Mouse (Mus musculus) adrenal gland, postnatal 36 days (tissue): ENCODE data around the gene Creb1. TPM values are rescaled to one million over a fixed set of nuclear protein-coding genes. Genes with fewer than 3 reads are reported as not detected.
A peak's percentile ranks its signal among the peaks of the same experiment; 100 is the strongest.

Source experiments
- DNase-seq, 2 experiments: peaks; one replicate each; pipeline ENCODE4 v3.0.0; 2021; ENCODE audit warnings: mixed read lengths in 1 of 2
- total RNA-seq, 2 experiments: library from RNA; stranded (reverse); gene quantifications; 2 replicates each; pipeline ENCODE4 v1.2.3; 2021

The Creb1 gene
- total RNA-seq, 2 experiments from 2014 or later, result 44.7 to 46.0 TPM

DNA sequence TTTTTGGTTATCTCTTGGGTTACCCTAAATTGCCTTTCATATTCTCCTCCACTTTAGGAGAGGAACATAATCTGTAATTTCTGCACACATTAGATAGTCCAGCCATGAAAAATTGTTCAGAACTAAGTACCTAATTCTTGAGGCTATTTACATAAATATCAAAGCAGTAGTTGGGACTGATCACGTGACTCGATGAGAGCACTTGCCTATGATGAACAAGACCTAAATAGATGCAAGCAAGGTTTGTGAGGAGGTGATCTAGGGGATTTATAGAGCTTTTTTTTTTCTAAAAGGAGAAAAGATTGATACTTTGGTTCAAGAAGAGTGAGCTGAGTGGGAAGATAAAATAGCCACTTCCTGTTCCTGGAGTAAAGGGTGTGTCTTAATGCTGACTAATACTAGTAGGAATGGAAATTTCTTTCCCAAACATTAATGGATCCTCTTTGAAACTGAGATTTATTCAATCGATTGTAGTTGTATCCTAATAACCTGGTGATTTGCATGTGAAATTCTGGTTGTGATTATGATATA lies 6.5 kb downstream of the Creb1 start:
- no peak for DNase-seq

- no peak for DNase-seq
Measured at GRCm38 (mm10) chr1:64543750-64544149, 11.3 kb downstream of the Creb1 start.

DNA sequence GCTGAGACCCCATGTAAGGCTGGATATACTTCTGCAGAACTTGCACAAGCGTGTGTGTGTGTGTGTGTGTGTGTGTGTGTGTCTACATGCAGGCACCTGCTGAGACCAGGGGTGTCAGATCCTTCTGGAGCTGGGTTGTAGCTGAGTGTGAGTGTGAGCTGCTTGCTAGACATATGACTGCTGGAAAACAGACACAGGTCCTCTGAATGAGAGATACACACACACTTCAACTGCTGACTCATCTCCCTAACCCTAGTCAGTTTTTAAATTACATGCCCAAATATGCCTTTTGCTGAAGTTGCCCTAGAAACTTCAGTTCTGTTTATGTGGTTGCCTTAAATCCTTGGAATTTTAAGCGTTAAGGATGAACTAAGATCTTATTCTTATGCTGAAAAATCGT lies 13.6 kb downstream of the Creb1 start:
- DNase-seq, result peak in 1 of 2 experiments; percentile 5

DNA sequence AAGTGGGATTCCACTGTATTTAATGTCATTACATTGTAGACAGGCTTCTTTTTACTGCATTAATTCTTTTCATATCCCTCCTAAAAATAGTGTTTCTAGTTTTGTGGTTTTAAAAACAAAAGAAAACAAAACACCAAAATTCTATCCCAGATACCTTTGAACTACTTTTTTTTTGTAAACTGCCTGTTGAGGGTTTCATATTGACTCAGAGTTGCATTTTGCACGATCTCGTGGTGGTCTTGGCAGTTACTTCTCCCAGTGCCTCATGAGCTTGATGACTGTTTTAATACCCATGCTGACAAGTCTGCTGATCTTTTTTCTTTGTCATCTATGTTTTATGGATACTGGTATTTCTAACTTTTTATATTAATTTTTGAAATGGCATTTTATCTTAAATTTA lies 16.9 kb downstream of the Creb1 start:
- DNase-seq, result no peak

GRCm38 (mm10) chr1:64551908-64552307 lies 19.5 kb downstream of the Creb1 start:
- peak in 1 of 2 experiments; percentile 15 for DNase-seq

DNA sequence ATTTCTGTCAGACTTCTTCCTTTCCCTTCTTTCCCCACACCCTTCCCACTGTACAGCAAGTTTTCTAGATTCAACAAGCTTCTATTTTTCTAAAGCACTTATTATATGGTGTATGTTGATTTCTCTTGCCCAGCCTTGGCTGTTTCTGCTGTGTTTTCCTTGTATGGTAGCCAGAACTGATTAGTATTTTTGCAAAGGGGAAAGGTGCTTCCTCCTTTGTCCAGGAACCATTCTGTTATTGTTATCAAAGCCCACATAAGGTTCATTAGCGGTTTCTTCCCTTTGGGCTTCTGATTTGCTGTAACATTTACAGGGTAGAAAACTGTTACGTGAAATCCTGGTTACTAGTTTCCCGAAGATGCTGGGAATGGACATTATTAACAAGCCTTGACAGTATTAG lies 27.7 kb downstream of the Creb1 start:
- no peak for DNase-seq

GRCm38 (mm10) chr1:64568206-64568605 lies 35.8 kb downstream of the Creb1 start:
- no peak for DNase-seq

GRCm38 (mm10) chr1:64576022-64576421 lies 43.6 kb downstream of the Creb1 start:
- no peak for DNase-seq

DNA sequence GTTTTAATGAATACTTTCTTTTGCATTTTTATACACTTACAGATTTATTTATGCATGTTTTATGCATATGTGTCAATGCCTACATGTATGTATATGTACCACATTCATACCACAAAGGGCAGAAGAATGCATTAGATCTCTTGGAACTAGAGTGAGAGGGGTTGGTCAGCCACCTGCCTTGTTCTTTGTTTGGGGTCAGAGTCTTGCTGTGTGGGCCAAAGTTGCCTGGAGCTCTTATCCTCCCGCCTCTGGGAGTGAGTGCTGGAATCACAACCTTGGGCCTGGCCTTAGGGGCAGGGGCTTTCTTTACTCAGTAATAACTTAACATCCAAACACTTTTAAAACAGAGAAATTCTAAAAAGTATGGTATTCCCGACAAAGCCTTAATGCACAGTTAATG lies 44.3 kb downstream of the Creb1 start:
- no peak for DNase-seq

GRCm38 (mm10) chr1:64577911-64578310 lies 45.5 kb downstream of the Creb1 start:
- peak in 1 of 2 experiments; percentile 4 for DNase-seq

DNA sequence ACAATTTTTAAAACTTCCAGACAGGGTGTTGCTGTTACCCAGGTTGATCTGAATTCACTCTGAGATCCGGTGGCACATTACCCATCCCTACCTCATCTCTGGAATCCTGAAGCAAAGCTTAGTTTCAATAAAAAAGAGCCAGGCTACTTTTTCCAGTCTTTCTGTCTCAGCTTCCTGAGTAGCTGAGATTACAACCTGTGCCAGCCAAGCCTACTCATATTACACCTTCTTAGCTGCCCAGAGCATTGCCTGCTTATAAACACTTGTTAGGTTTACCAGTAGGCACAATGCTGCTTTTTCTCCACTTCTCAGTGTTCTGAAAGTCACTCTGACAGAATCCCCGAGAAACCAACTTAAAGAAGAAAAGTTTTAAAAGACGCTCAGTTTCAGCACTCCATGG lies 46.4 kb downstream of the Creb1 start:
- no peak for DNase-seq

GRCm38 (mm10) chr1:64598926-64599325 lies 66.5 kb downstream of the Creb1 start:
- no peak for DNase-seq

- DNase-seq, result no peak
Measured at GRCm38 (mm10) chr1:64600413-64601077, 68.1 kb downstream of the Creb1 start.

- no peak for DNase-seq
Measured at GRCm38 (mm10) chr1:64601242-64601842, 68.9 kb downstream of the Creb1 start.

DNA sequence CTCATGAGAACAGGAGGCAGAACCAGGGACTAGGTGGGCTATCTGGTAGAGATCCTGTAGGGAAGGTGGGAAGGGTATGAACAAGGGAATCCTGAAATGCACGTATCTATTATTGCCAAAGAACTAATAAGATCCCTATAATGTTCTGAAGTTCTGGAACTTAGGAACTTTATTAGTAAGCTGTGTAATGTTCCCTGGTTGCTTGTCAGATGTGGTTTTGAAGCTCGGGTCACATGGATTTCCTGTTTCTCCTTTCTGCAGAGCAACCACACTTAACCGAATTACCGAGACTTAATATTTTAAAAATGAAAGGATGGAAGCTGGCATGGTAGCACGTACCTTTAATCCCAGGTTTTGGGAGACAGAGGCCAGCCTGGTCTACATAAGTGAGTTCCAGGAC lies 70.9 kb downstream of the Creb1 start:
- no peak for DNase-seq

DNA sequence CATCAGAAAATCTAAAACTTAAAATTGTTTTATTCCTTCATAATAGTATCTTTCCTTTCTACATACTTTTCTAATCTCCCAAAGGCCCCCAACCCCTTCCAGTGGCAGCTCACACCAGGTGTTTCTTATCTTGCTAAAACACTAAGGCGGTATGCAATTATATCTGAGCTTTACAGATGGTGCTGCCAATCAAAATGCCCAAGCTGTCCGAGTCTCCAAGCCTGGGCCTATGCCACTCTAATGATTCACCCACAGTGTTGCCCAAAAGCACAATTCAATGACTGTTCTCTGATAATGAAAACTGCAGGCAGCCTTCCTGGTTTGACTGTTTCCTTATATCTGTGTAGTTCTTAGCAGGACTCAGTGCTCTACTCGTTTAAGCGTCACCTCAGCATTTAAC lies 76.7 kb downstream of the Creb1 start:
- DNase-seq, result peak; percentile 15 to 42

DNA sequence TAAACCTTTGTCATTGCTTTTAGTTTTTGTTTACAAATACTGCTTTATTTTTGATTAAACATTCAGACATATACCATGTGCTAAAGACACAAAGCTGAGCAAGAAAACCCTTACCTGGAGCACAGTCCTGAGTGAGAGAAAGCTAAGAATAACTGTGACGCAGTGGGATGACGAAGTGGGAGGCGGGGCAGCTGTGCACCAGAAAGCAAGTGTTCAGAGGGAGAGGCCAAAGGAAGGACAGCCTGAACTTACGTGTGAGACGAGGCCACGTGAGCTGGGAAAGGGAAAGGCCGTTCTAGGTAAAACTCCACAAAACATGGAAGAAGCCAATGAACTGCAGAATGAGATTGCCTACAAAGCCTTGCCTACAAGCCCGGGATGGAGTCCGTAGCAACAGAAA lies 77.5 kb downstream of the Creb1 start:
- DNase-seq, result peak in 1 of 2 experiments; percentile 11

DNA sequence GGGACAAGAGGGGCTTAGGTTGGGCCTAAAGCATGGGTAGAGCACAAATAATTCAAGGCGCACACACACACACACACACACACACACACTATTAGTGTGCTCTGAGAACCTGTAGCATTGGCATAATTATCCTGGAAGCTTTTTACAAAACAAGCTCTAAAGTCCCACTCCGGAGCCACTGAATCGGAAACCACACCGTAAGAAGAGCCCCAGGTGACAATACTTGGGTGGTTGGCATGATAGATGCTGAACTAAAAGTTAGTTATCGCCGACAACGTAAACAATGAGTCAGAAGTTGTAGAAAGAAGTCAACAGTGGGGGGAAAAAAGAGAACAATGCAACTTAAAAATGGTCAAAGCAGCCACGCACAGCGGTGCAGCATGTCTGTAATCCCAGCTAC lies 81.9 kb downstream of the Creb1 start:
- no peak for DNase-seq

GRCm38 (mm10) chr1:64614801-64615345 lies 82.4 kb downstream of the Creb1 start:
- no peak for DNase-seq

GRCm38 (mm10) chr1:64615531-64615991 lies 83.1 kb downstream of the Creb1 start:
- DNase-seq, result peak in 1 of 2 experiments; percentile 12

GRCm38 (mm10) chr1:64616076-64616475 lies 83.6 kb downstream of the Creb1 start:
- no peak for DNase-seq

DNA sequence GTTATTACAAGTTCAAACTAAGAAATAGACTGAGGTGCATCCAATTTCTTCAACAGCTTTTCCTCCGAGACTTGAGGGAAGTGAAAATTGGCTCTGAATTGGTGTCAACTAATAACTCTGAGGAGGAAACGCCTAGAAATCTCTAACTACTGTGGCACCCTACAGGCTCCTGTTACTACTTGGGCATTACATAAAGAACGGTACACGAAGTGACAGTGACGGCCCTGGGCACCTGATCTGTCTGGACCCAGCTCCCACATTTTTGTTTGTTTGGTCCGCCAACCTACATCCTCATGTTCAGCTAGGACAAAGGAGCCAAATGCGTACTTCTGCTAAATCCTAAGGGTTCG lies 84.1 kb downstream of the Creb1 start:
- DNase-seq, result no peak

DNA sequence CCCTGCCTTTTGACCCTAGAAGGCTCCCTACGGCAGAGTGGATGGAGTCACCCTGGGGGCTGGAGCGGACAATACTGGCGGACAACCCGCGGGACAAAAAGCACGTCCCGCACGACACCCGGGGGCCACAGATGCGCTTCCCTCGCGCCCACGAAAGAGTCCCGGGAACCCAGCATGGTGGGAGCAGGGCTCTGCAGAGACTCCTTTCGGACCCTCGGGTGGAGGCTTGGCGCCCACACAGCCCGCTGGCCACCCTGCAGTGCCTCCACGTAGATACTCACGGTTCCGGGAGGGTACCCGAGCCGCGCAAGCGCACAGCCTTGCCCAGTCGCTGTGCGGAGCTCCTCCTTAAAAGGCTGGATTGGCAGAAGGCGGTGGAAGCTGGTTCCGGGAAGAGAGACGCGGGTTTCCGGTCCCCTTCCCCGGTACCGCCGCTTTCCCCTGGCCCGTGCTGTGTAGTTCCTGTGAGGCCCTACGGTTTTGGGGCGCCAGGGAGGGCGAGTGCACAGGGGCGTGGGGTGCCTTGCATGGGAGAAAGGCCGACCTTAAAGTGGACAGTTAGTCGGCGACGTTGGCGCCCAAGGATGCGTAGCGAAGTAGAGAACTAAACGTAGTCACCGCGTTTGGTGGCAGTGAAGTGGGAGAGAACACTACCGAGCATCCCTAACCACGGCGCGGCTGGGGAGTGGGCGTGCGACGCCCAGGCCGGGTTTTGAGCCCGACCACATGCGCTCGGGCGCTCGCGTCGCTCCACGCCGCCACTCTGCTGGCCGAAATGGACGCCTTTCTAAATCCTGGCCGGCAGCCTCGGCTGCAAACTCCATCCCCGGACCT lies 84.7 kb downstream of the Creb1 start, which contains the start of gene Mettl21a:
Gene Mettl21a (minus strand): TSS at position 362 of the 834 bp plus-strand sequence.
- peak; percentile 94 to 95 for DNase-seq
